Mouse (Mus musculus): ENCODE measurements around the gene Bcl7c. TPM values are rescaled to one million over a fixed set of nuclear protein-coding genes. Genes with fewer than 3 reads are reported as not detected.

Bcl7c gene
- polyA plus RNA-seq, 1 experiment from 2014 or later = 93.4 TPM

- H3K9me3 ChIP-seq (replicated peaks) = no peaks in the 10 kb centered on the region
- no peak for ATAC-seq (ENCODE audit: insufficient number of reproducible peaks, low FRiP score, low TSS enrichment, low read depth)
- 10% methylated on average over 8 of the region's 8 CpGs for WGBS
- H3K4me3 ChIP-seq (replicated peaks) = peak overlapping the region; percentile 99
- H3K4me2 ChIP-seq (replicated peaks) = peak overlapping the region; percentile 68
- peaks cover 14% of the 10 kb centered on the region for H3K4me1 ChIP-seq
- H3K36me3 ChIP-seq = peaks cover 38% of the 10 kb centered on the region
- H3K27me3 ChIP-seq = no peaks in the 10 kb centered on the region
- H3K9ac ChIP-seq = peak overlapping the region; percentile 93
- H3K27ac ChIP-seq (replicated peaks) = peak overlapping the region; percentile 78; the same call in 1 of the 2 replicates
Measured at GRCm38 (mm10) chr7:127614091-127614490, 94.6 kb downstream of the Bcl7c start.

- H3K27me3 ChIP-seq = no peaks in the 10 kb centered on the region
- peaks cover 44% of the 10 kb centered on the region for H3K36me3 ChIP-seq
- peaks cover 14% of the 10 kb centered on the region for H3K4me1 ChIP-seq
- no peaks in the 10 kb centered on the region for H3K9me3 ChIP-seq (replicated peaks)
- ATAC-seq (ENCODE audit: insufficient number of reproducible peaks, low FRiP score, low TSS enrichment, low read depth) = no peak
- WGBS = 74% methylated on average over 8 of the region's 8 CpGs
- H3K4me2 ChIP-seq (replicated peaks) = peak overlapping the region; percentile 68; the same call in 1 of the 2 replicates
- peak overlapping the region; percentile 99 for H3K4me3 ChIP-seq (replicated peaks)
- H3K27ac ChIP-seq (replicated peaks) = no peak overlapping the region
- H3K9ac ChIP-seq = peak overlapping the region; percentile 93; the same call in 1 of the 2 replicates
Measured at GRCm38 (mm10) chr7:127613501-127613900, 95.2 kb downstream of the Bcl7c start.

GRCm38 (mm10) chr7:127611561-127611960 lies 97.2 kb downstream of the Bcl7c start:
- Histone ChIP-seq H3K36me3 (peaks cover 55% of the 10 kb centered on the region), H3K9ac (no peak overlapping the region)
- ATAC-seq (ENCODE audit: insufficient number of reproducible peaks, low FRiP score, low TSS enrichment, low read depth) = no peak

More at GRCm38 (mm10) chr7:127611561-127611960, 97.2 kb downstream of the Bcl7c start:
- Histone ChIP-seq H3K4me1 (peaks cover 14% of the 10 kb centered on the region), H3K4me2 (replicated peaks) (no peak overlapping the region), H3K27me3 (no peaks in the 10 kb centered on the region), H3K4me3 (replicated peaks) (no peak overlapping the region), H3K27ac (replicated peaks) (no peak overlapping the region), H3K9me3 (replicated peaks) (no peaks in the 10 kb centered on the region)
- WGBS = 96% methylated on average over 26 of the region's 26 CpGs

MicroRNAs within 50 kb of the gene (microRNA counts, 519-probe panel; counts per million panel counts)
- microRNA mmu-miR-762 = 1,822 counts per million, percentile 28 among the panel's probes with 10 or more counts

Small RNA genes within 50 kb of the gene (microRNA-seq; reads per million reads assigned to microRNA genes)
- gene Mir762 (ENCODE audit: borderline number of aligned reads) = not detected

Other genes starting within 250 kb of the Bcl7c start
- gene Prr14, start 249.3 kb downstream of the Bcl7c start, polyA plus RNA-seq (2015; fragmentation: Nextera tagmentation; extraction: Ambion mirVana) = 46.3 and 55.9 TPM in 2 replicates
- 17.1 and 17.3 TPM in 2 replicates for gene Fbrs, start 229.7 kb downstream of the Bcl7c start, polyA plus RNA-seq (2015; fragmentation: Nextera tagmentation; extraction: Ambion mirVana)
- 48.6 and 52.4 TPM in 2 replicates for gene Srcap, start 196.9 kb downstream of the Bcl7c start, polyA plus RNA-seq (2015; fragmentation: Nextera tagmentation; extraction: Ambion mirVana)
- 14.6 and 14.7 TPM in 2 replicates for gene Gm42715, start 189.3 kb downstream of the Bcl7c start, polyA plus RNA-seq (2015; fragmentation: Nextera tagmentation; extraction: Ambion mirVana)
- 6.5 and 12.8 TPM in 2 replicates for gene Tmem265, start 147.5 kb downstream of the Bcl7c start, polyA plus RNA-seq (2015; fragmentation: Nextera tagmentation; extraction: Ambion mirVana)
- gene Phkg2, start 135.6 kb downstream of the Bcl7c start, polyA plus RNA-seq (2015; fragmentation: Nextera tagmentation; extraction: Ambion mirVana) = 40.0 TPM in 2 replicates
- gene Ccdc189, start 120.3 kb downstream of the Bcl7c start, polyA plus RNA-seq (2015; fragmentation: Nextera tagmentation; extraction: Ambion mirVana) = 19.2 and 29.0 TPM in 2 replicates
- gene Rnf40, start 120.2 kb downstream of the Bcl7c start, polyA plus RNA-seq (2015; fragmentation: Nextera tagmentation; extraction: Ambion mirVana) = 47.5 and 51.5 TPM in 2 replicates
- gene Zfp629, start 93.1 kb downstream of the Bcl7c start, polyA plus RNA-seq (2015; fragmentation: Nextera tagmentation; extraction: Ambion mirVana) = 11.4 and 11.9 TPM in 2 replicates
- gene Ctf1, start 3.8 kb upstream of the Bcl7c start, polyA plus RNA-seq (2015; fragmentation: Nextera tagmentation; extraction: Ambion mirVana) = 25.9 and 29.8 TPM in 2 replicates
- 1.1 and 1.3 TPM in 2 replicates for gene Ctf2, start 23.2 kb upstream of the Bcl7c start, polyA plus RNA-seq (2015; fragmentation: Nextera tagmentation; extraction: Ambion mirVana)
- gene Fbxl19, start 35.6 kb upstream of the Bcl7c start, polyA plus RNA-seq (2015; fragmentation: Nextera tagmentation; extraction: Ambion mirVana) = 5.2 and 5.7 TPM in 2 replicates
- gene Orai3, start 60.9 kb upstream of the Bcl7c start, polyA plus RNA-seq (2015; fragmentation: Nextera tagmentation; extraction: Ambion mirVana) = 27.6 and 28.1 TPM in 2 replicates
- 26.3 and 27.0 TPM in 2 replicates for gene Setd1a, start 67.7 kb upstream of the Bcl7c start, polyA plus RNA-seq (2015; fragmentation: Nextera tagmentation; extraction: Ambion mirVana)
- gene Gm49388, start 76.7 kb upstream of the Bcl7c start, polyA plus RNA-seq (2015; fragmentation: Nextera tagmentation; extraction: Ambion mirVana) = not detected in 2 replicates
- gene Hsd3b7, start 91.7 kb upstream of the Bcl7c start, polyA plus RNA-seq (2015; fragmentation: Nextera tagmentation; extraction: Ambion mirVana) = 24.8 and 25.2 TPM in 2 replicates
- 58.9 and 69.6 TPM in 2 replicates for gene Stx4a, start 115.4 kb upstream of the Bcl7c start, polyA plus RNA-seq (2015; fragmentation: Nextera tagmentation; extraction: Ambion mirVana)
- 4.3 and 6.9 TPM in 2 replicates for gene Stx1b, start 115.6 kb upstream of the Bcl7c start, polyA plus RNA-seq (2015; fragmentation: Nextera tagmentation; extraction: Ambion mirVana)
- 9.7 and 10.9 TPM in 2 replicates for gene Zfp646, start 167.3 kb upstream of the Bcl7c start, polyA plus RNA-seq (2015; fragmentation: Nextera tagmentation; extraction: Ambion mirVana)
- gene Zfp668, start 167.9 kb upstream of the Bcl7c start, polyA plus RNA-seq (2015; fragmentation: Nextera tagmentation; extraction: Ambion mirVana) = 17.7 and 18.1 TPM in 2 replicates
- gene Prss53, start 182.0 kb upstream of the Bcl7c start, polyA plus RNA-seq (2015; fragmentation: Nextera tagmentation; extraction: Ambion mirVana) = 2.4 and 4.6 TPM in 2 replicates
- gene Gm21974, start 186.5 kb upstream of the Bcl7c start, polyA plus RNA-seq (2015; fragmentation: Nextera tagmentation; extraction: Ambion mirVana) = not detected in 2 replicates
- 234 and 262 TPM in 2 replicates for gene Vkorc1, start 186.7 kb upstream of the Bcl7c start, polyA plus RNA-seq (2015; fragmentation: Nextera tagmentation; extraction: Ambion mirVana)
- gene Bckdk, start 195.1 kb upstream of the Bcl7c start, polyA plus RNA-seq (2015; fragmentation: Nextera tagmentation; extraction: Ambion mirVana) = 108 and 112 TPM in 2 replicates
- 39.8 and 40.2 TPM in 2 replicates for gene Kat8, start 203.6 kb upstream of the Bcl7c start, polyA plus RNA-seq (2015; fragmentation: Nextera tagmentation; extraction: Ambion mirVana)
- 15.8 and 17.2 TPM in 2 replicates for gene Prss8, start 221.2 kb upstream of the Bcl7c start, polyA plus RNA-seq (2015; fragmentation: Nextera tagmentation; extraction: Ambion mirVana)
- gene Prss36, start 237.8 kb upstream of the Bcl7c start, polyA plus RNA-seq (2015; fragmentation: Nextera tagmentation; extraction: Ambion mirVana) = 12.1 and 12.2 TPM in 2 replicates

All from embryonic facial prominence, embryonic 15.5 days (tissue).